11 mouse cellular contexts compared by ENCODE assay signal in the genomic region with DNA sequence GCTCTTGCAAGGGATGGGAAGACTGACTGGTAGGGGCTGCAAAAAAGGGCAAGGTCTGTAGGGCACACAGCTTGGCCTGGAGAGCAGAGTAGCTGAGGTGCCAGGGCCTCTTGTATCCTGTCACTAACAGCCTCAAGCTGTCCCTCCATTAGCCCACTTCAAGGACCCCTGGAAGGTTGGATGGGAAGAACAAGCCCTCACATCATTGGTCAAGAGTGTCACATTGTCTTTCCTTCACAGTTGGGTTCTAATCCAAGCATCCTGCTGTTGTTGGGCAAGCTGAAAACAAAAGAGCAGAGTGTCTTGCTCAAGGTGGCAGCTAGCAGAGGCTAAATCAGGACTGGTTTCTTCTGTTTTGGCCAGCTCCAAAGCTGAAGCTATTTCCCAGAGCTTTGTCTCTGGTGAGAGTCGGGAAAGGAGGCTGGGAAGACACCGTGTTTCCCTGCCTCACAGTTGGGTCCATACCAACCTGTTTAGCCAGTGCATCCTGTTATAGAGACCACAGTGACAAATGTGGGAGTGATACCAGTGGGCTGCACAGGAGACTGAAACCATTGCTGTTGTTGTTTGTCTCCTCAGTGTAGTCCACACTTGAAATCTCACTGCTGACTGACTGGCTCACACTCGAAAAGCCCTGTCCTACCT. TPM values are rescaled to one million over a fixed set of nuclear protein-coding genes. Genes with fewer than 3 reads are reported as not detected.
DNase-seq lines count a peak whose midpoint lies in the region; ATAC-seq lines count a peak whose summit lies in the region.
"Had no signal": no experiment of that assay in that cellular context is flagged by ENCODE, and none has a peak within 500 bp of the region (broad histone marks: within the 10 kb centered on the region; RNA-seq: fewer than 3 reads in every experiment).

No protein-coding gene starts in this region.

- H3K9me3 ChIP-seq in embryonic facial prominence, embryonic 12.5 days: no peaks in the 10 kb centered on the region
- no peaks in the 10 kb centered on the region for H3K9me3 ChIP-seq in embryonic facial prominence, embryonic 10.5 days
- H3K9me3 ChIP-seq in kidney, embryonic 16.5 days (ENCODE audit: low read length): no peaks in the 10 kb centered on the region
- H3K9me3 ChIP-seq in forebrain, embryonic 15.5 days: no peaks in the 10 kb centered on the region
- no peaks in the 10 kb centered on the region for H3K9me3 ChIP-seq in midbrain, embryonic 15.5 days
- H3K9me3 ChIP-seq: liver, embryonic 13.5 days had no signal

- DNase-seq in embryonic facial prominence, embryonic 10.5 days (ENCODE audit: low spot score): no peak
- DNase-seq in kidney, adult 9 months: no peak
- no peak for DNase-seq in spleen, adult 18-20 months
- DNase-seq in adrenal gland, postnatal 14 days: no peak
- DNase-seq: B cell, adult 2 months; layer of hippocampus, postnatal 36 days; liver, embryonic 13.5 days had no signal

- WGBS in embryonic facial prominence, embryonic 12.5 days: 43% methylated on average over 3 of the region's 3 CpGs
- 35% methylated on average over 3 of the region's 3 CpGs for WGBS in embryonic facial prominence, embryonic 10.5 days
- WGBS in kidney, embryonic 16.5 days: 52% methylated on average over 3 of the region's 3 CpGs
- 14% methylated on average over 3 of the region's 3 CpGs for WGBS in forebrain, embryonic 15.5 days
- 23% methylated on average over 3 of the region's 3 CpGs for WGBS in midbrain, embryonic 15.5 days

- H3K4me1 ChIP-seq in embryonic facial prominence, embryonic 12.5 days: peaks cover 21% of the 10 kb centered on the region; the same call in 1 of the 2 replicates
- peaks cover 10% of the 10 kb centered on the region; the same call in 1 of the 2 replicates for H3K4me1 ChIP-seq in embryonic facial prominence, embryonic 10.5 days
- no peaks in the 10 kb centered on the region; the same call in 1 of the 2 replicates for H3K4me1 ChIP-seq in kidney, embryonic 16.5 days (ENCODE audit: insufficient read depth, low read length)
- H3K4me1 ChIP-seq in forebrain, embryonic 15.5 days: peaks cover 11% of the 10 kb centered on the region
- peaks cover 6% of the 10 kb centered on the region; the same call in 1 of the 2 replicates for H3K4me1 ChIP-seq in midbrain, embryonic 15.5 days

- ATAC-seq in embryonic facial prominence, embryonic 12.5 days (ENCODE audit: insufficient number of reproducible peaks, insufficient read depth, low FRiP score, low TSS enrichment): no peak
- no peak for ATAC-seq in kidney, embryonic 16.5 days (ENCODE audit: low FRiP score, low TSS enrichment)
- no peak for ATAC-seq in forebrain, embryonic 15.5 days (replicated peaks)
- ATAC-seq in midbrain, embryonic 15.5 days (replicated peaks): no peak

- no peak overlapping the region for H3K9ac ChIP-seq in embryonic facial prominence, embryonic 12.5 days
- no peak overlapping the region; the same call in 1 of the 2 replicates for H3K9ac ChIP-seq in kidney, embryonic 16.5 days (replicated peaks; ENCODE audit: low read length)
- H3K9ac ChIP-seq in forebrain, embryonic 15.5 days (replicated peaks): no peak overlapping the region
- H3K9ac ChIP-seq in midbrain, embryonic 15.5 days: no peak overlapping the region
- H3K9ac ChIP-seq: liver, embryonic 13.5 days had no signal

- H3K27me3 ChIP-seq in embryonic facial prominence, embryonic 12.5 days: no peaks in the 10 kb centered on the region
- no peaks in the 10 kb centered on the region for H3K27me3 ChIP-seq in embryonic facial prominence, embryonic 10.5 days (replicated peaks; ENCODE audit: low read depth, poor library complexity, severe bottlenecking)
- no peaks in the 10 kb centered on the region for H3K27me3 ChIP-seq in kidney, embryonic 16.5 days (ENCODE audit: insufficient read depth, low read length)
- no peaks in the 10 kb centered on the region for H3K27me3 ChIP-seq in forebrain, embryonic 15.5 days
- no peaks in the 10 kb centered on the region for H3K27me3 ChIP-seq in midbrain, embryonic 15.5 days (replicated peaks)
- H3K27me3 ChIP-seq: liver, embryonic 13.5 days had no signal

- H3K27ac ChIP-seq in embryonic facial prominence, embryonic 12.5 days: 0 out of 2 replicates have a peak overlapping the region, but pooled peaks have one; percentile 11
- no peak overlapping the region for H3K27ac ChIP-seq in embryonic facial prominence, embryonic 10.5 days (replicated peaks)
- H3K27ac ChIP-seq in kidney, embryonic 16.5 days (ENCODE audit: low read length): 0 out of 2 replicates have a peak overlapping the region, but pooled peaks have one; percentile 17
- peak overlapping the region; percentile 46 for H3K27ac ChIP-seq in forebrain, embryonic 15.5 days (replicated peaks)
- H3K27ac ChIP-seq in midbrain, embryonic 15.5 days: peak overlapping the region; percentile 51
- H3K27ac ChIP-seq: liver, embryonic 13.5 days had no signal

- H3K4me3 ChIP-seq in embryonic facial prominence, embryonic 12.5 days: no peak overlapping the region
- no peak overlapping the region for H3K4me3 ChIP-seq in embryonic facial prominence, embryonic 10.5 days
- H3K4me3 ChIP-seq in kidney, embryonic 16.5 days (ENCODE audit: low read length): no peak overlapping the region
- H3K4me3 ChIP-seq in forebrain, embryonic 15.5 days: no peak overlapping the region
- no peak overlapping the region for H3K4me3 ChIP-seq in midbrain, embryonic 15.5 days
- H3K4me3 ChIP-seq: liver, embryonic 13.5 days had no signal

- peaks cover 26% of the 10 kb centered on the region for H3K36me3 ChIP-seq in embryonic facial prominence, embryonic 12.5 days
- H3K36me3 ChIP-seq in embryonic facial prominence, embryonic 10.5 days (replicated peaks): peaks cover 33% of the 10 kb centered on the region
- H3K36me3 ChIP-seq in kidney, embryonic 16.5 days (ENCODE audit: insufficient read depth, low read length): peaks cover 11% of the 10 kb centered on the region
- H3K36me3 ChIP-seq in forebrain, embryonic 15.5 days: peaks cover 19% of the 10 kb centered on the region
- H3K36me3 ChIP-seq in midbrain, embryonic 15.5 days (replicated peaks): peaks cover 17% of the 10 kb centered on the region; the same call in 1 of the 2 replicates

- no peak overlapping the region for H3K4me2 ChIP-seq in embryonic facial prominence, embryonic 12.5 days (replicated peaks)
- no peak overlapping the region for H3K4me2 ChIP-seq in kidney, embryonic 16.5 days (replicated peaks; ENCODE audit: low read depth, low read length)
- H3K4me2 ChIP-seq in forebrain, embryonic 15.5 days (replicated peaks): no peak overlapping the region
- H3K4me2 ChIP-seq in midbrain, embryonic 15.5 days: no peak overlapping the region
- H3K4me2 ChIP-seq: liver, embryonic 13.5 days had no signal

RNA-seq across cellular contexts. Expression of a gene that starts 42.8 kb away (rescaled TPM):
- polyA plus RNA-seq in embryonic facial prominence, embryonic 12.5 days (2016; fragmentation: Nextera tagmentation; extraction: Ambion mirVana): 537 and 549 TPM in 2 replicates
- 560 and 592 TPM in 2 replicates for polyA plus RNA-seq in embryonic facial prominence, embryonic 10.5 days (2016; fragmentation: Nextera tagmentation; extraction: Ambion mirVana)
- 195 and 234 TPM in 2 replicates for polyA plus RNA-seq in kidney, embryonic 16.5 days (2015; fragmentation: Nextera tagmentation; extraction: Ambion mirVana)
- 409 and 412 TPM in 2 replicates for polyA plus RNA-seq in forebrain, embryonic 15.5 days (2015; fragmentation: Nextera tagmentation; extraction: Ambion mirVana)
- 339 and 344 TPM in 2 replicates for polyA plus RNA-seq in midbrain, embryonic 15.5 days (2015; fragmentation: Nextera tagmentation; extraction: Ambion mirVana)
- 260 TPM in 2 replicates for total RNA-seq in adrenal gland, postnatal 14 days (2021)

RNA-seq across cellular contexts. Expression of a gene that starts 59.0 kb away (rescaled TPM):
- 1.7 and 2.1 TPM in 2 replicates for polyA plus RNA-seq in embryonic facial prominence, embryonic 12.5 days (2016; fragmentation: Nextera tagmentation; extraction: Ambion mirVana)
- polyA plus RNA-seq in embryonic facial prominence, embryonic 10.5 days (2016; fragmentation: Nextera tagmentation; extraction: Ambion mirVana): 0.69 and 1.3 TPM in 2 replicates
- polyA plus RNA-seq in kidney, embryonic 16.5 days (2015; fragmentation: Nextera tagmentation; extraction: Ambion mirVana): 0.89 and 0.99 TPM in 2 replicates
- polyA plus RNA-seq in forebrain, embryonic 15.5 days (2015; fragmentation: Nextera tagmentation; extraction: Ambion mirVana): 0.59 and 0.61 TPM in 2 replicates
- 0.47 and 1.7 TPM in 2 replicates for polyA plus RNA-seq in midbrain, embryonic 15.5 days (2015; fragmentation: Nextera tagmentation; extraction: Ambion mirVana)
- 0.41 TPM in 1 of 2 replicates, not detected in the other for total RNA-seq in adrenal gland, postnatal 14 days (2021)
